Mouse (Mus musculus): ENCODE measurements around the gene Acvr2a. TPM values are rescaled to one million over a fixed set of nuclear protein-coding genes. Genes with fewer than 3 reads are reported as not detected.

Acvr2a gene
- total RNA-seq, 2 experiments from 2014 or later, result 43.8 to 45.0 TPM

GRCm38 (mm10) chr2:48868199-48868913 lies 54.4 kb downstream of the Acvr2a start:
- no peak for DNase-seq

- peak; percentile 31 to 58 for DNase-seq
These were observed 72.0 kb downstream of the Acvr2a start for GRCm38 (mm10) chr2:48885945-48886344.

- DNase-seq, result no peak
These were observed 81.3 kb downstream of the Acvr2a start for GRCm38 (mm10) chr2:48895186-48895585.

- no peak for DNase-seq
These were observed 95.0 kb downstream of the Acvr2a start for GRCm38 (mm10) chr2:48908866-48909265.

GRCm38 (mm10) chr2:48914185-48914584 lies 100.3 kb downstream of the Acvr2a start:
- no peak for DNase-seq

- no peak for DNase-seq
These were observed 101.9 kb downstream of the Acvr2a start for GRCm38 (mm10) chr2:48915832-48916231.

GRCm38 (mm10) chr2:48935058-48935457 lies 121.1 kb downstream of the Acvr2a start:
- no peak for DNase-seq

- no peak for DNase-seq
These were observed 133.9 kb downstream of the Acvr2a start for GRCm38 (mm10) chr2:48947761-48948160.

GRCm38 (mm10) chr2:48948841-48949584 lies 135.1 kb downstream of the Acvr2a start, which contains the start of gene Mbd5:
Gene Mbd5 (plus strand): TSS chr2:48949508.
- DNase-seq, result peak; percentile 97 to 98

GRCm38 (mm10) chr2:48949743-48950251 lies 135.9 kb downstream of the Acvr2a start:
- peak; percentile 53 to 57 for DNase-seq

- DNase-seq, result no peak
These were observed 136.2 kb downstream of the Acvr2a start, which contains the start of gene Orc4 for GRCm38 (mm10) chr2:48950252-48950315. Gene Orc4 (minus strand): TSS chr2:48950277.

GRCm38 (mm10) chr2:48950316-48950880 lies 136.5 kb downstream of the Acvr2a start:
- DNase-seq, result no peak

Other genes starting within 250 kb of the Acvr2a start
- 100 to 1,000 TPM; 125 to 148 TPM for gene Mbd5, start 135.4 kb downstream of the Acvr2a start, total RNA-seq (2021)
- gene Orc4, start 136.2 kb downstream of the Acvr2a start, total RNA-seq (2021), result 10 to 100 TPM; 77.7 to 91.3 TPM

Data from layer of hippocampus, postnatal 36 days (tissue).